Mouse (Mus musculus) cerebellum, adult 2 months (tissue): ENCODE measurements around the gene Col4a4. TPM values are rescaled to one million over a fixed set of nuclear protein-coding genes. Genes with fewer than 3 reads are reported as not detected.

ENCODE experiments used
- DNase-seq, 2 experiments: peaks; one replicate each; pipeline ENCODE4 v3.0.0; 2021
- H3K27ac ChIP-seq: fragments of 200-500 bp; 2 replicates; pipeline ENCODE4 v1.5.1; 2012; ENCODE audit warnings: low read length, control low read depth, inconsistent platforms; ENCODE audit not compliant: insufficient read depth
- H3K27me3 ChIP-seq: fragments of 200-500 bp; 2 replicates; pipeline ENCODE4 v1.6.1; 2012; ENCODE audit warnings: inconsistent platforms, mild to moderate bottlenecking, low read length, moderate library complexity; ENCODE audit not compliant: control insufficient read depth, insufficient read depth
- H3K4me1 ChIP-seq: fragments of 200-500 bp; 2 replicates; pipeline ENCODE4 v1.6.1; 2011; ENCODE audit warnings: low read length; ENCODE audit not compliant: control insufficient read depth, insufficient read depth
- H3K4me3 ChIP-seq: fragments of 200-500 bp; replicated peaks from 2 replicates; pipeline ENCODE3; 2011; ENCODE audit warnings: mild to moderate bottlenecking, low read depth, low read length, control low read depth; ENCODE audit not compliant: insufficient read depth
- CTCF ChIP-seq: fragments of 200-500 bp; IDR thresholded peaks from 2 replicates; pipeline ENCODE4 v1.5.1; 2011; ENCODE audit warnings: low read depth, mild to moderate bottlenecking, control low read depth, low read length, moderate library complexity, borderline replicate concordance; ENCODE audit not compliant: insufficient read depth
- POLR2A ChIP-seq: fragments of 200-500 bp; IDR thresholded peaks from 2 replicates; pipeline ENCODE4 v1.6.1; 2011; ENCODE audit warnings: low read length, control low read depth, borderline replicate concordance; ENCODE audit not compliant: insufficient read depth
- WGBS: fragments of 180-500 bp; shearing (Covaris S2); methylation state at CpG from one replicate; pipeline ENCODE4 v1.1.7; 2018; 5-methylcytosine and 5-hydroxymethylcytosine counted together
- polyA plus RNA-seq: library from polyadenylated mRNA; depleted of rRNA; stranded (reverse); fragments of >200 nt; gene quantifications from 2 replicates; pipeline ENCODE4 v1.2.3, GENCODE M21; 2012

Col4a4 gene
- polyA plus RNA-seq, 1 experiment: 0.39 TPM

DNA sequence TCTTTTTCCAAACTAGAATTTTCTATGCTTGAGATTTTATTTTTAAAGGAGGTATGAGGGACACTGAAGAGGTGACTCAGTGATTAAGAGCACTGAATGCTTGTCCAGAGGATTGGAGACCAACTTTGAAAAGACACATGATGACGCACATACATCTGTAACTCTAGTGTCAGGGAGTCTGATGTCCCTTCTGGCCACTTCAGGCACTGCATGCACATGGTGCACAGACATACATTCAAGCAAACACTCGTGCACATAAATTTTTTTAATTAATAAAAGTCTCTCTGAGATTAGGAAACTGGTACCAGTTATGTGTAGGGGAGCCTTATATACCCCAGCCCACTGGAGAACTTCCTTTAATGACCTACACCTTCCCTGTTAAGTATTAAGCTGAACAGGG, 10.5 kb downstream of the Col4a4 start:
- Histone ChIP-seq H3K4me1 (no peaks in the 10 kb centered on the region), H3K27me3 (no peaks in the 10 kb centered on the region), H3K27ac (no peak overlapping the region), H3K4me3 (no peak overlapping the region)
- no peak for DNase-seq
- TF ChIP-seq POLR2A (no peak), CTCF (no peak)
- 77% methylated on average over 2 of the region's 2 CpGs for WGBS

DNA sequence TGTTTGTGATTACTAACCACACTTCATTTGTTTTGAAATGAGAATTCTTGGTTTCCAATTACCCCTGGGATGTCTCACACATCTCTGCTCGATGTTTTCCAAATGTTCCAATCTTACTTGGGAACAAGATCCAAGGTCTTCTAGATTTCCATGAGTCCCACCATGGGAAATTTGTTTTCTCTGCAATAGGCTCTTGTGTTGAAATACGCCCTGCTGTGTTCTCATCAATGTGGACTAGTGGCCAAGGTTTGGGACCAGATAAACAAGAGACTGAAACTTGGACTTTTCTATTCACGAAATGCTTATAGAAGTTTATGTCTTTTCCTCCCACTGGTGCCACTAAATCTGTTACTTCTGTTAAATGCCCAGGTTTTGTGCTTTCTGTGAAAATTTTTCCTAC, 11.0 kb downstream of the Col4a4 start:
- Histone ChIP-seq H3K4me3 (no peak overlapping the region), H3K27ac (no peak overlapping the region), H3K4me1 (no peaks in the 10 kb centered on the region), H3K27me3 (no peaks in the 10 kb centered on the region)
- WGBS: 89% methylated on average over 3 of the region's 3 CpGs
- no peak for DNase-seq
- no peak for TF ChIP-seq POLR2A
- no peak for TF ChIP-seq CTCF

DNA sequence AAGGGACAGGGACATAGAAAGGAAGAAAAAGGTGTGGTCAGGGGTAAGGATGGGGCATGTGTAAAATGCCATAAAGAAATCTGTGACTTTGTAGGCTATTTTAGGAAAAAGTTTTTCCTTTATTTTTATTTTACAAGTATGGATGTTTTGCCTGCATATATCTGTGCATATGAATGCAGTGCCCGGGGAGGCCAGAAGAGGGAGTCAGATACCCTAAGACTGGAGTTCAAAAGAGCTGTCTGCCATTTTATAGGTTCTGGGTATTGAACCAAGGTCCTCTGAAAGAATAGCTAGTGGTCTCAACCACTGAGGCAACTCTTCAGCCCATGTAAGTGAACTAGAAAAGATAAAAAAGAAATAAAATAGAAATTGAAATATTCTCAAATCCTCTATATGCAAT, 14.9 kb downstream of the Col4a4 start:
- TF ChIP-seq CTCF: no peak
- TF ChIP-seq POLR2A: no peak
- Histone ChIP-seq H3K4me1 (no peaks in the 10 kb centered on the region), H3K27ac (no peak overlapping the region), H3K4me3 (no peak overlapping the region), H3K27me3 (no peaks in the 10 kb centered on the region)
- WGBS: 66% methylated on average over 1 of the region's 1 CpGs
- DNase-seq: no peak

DNA sequence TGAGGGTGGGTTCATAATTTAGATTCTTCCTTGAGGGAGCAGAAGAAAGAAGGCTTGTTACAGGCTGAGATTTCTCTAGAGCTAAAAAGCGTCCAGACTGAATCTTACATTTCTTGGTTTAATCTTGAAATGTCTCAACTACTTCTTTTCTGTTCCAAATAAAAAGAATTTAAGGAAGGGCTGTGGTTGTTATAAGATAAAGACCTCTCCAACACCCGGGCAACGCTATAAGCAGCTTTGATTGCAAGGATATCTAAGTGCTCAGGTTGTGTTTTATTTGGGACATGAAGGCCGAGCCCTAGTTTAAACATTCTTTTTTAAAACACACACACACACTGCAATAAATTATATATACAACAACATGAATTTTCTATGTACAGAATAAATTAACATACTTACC, 17.2 kb downstream of the Col4a4 start:
- Histone ChIP-seq H3K4me3 (no peak overlapping the region), H3K4me1 (no peaks in the 10 kb centered on the region), H3K27me3 (no peaks in the 10 kb centered on the region), H3K27ac (no peak overlapping the region)
- 95% methylated on average over 4 of the region's 4 CpGs for WGBS
- DNase-seq: no peak
- TF ChIP-seq CTCF: no peak
- TF ChIP-seq POLR2A: no peak

DNA sequence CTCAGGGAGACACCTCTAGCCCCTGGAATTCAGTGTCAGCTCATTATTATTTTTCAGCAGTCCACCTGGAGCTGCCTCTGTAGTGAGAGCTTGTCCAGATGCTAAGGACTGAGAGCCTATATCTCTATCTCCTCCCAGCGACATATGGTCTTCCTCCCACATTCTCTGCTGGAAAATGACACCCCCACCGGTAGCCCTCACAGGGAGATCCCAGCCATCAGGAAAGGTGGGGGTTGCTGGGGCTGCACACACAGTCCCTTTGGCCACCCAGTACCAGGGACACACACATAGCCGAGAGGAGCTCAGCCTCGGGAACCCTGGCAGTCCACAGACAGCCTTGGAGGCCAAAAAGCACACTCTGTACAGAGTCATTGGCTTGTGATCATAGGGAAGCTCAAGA, 26.4 kb downstream of the Col4a4 start:
- H3K4me3 ChIP-seq: no peak overlapping the region
- H3K27ac ChIP-seq: no peak overlapping the region
- TF ChIP-seq CTCF: no peak
- TF ChIP-seq POLR2A: no peak
- no peak for DNase-seq
- H3K4me1 ChIP-seq: no peaks in the 10 kb centered on the region
- H3K27me3 ChIP-seq: no peaks in the 10 kb centered on the region
- WGBS: 27% methylated on average over 4 of the region's 4 CpGs

DNA sequence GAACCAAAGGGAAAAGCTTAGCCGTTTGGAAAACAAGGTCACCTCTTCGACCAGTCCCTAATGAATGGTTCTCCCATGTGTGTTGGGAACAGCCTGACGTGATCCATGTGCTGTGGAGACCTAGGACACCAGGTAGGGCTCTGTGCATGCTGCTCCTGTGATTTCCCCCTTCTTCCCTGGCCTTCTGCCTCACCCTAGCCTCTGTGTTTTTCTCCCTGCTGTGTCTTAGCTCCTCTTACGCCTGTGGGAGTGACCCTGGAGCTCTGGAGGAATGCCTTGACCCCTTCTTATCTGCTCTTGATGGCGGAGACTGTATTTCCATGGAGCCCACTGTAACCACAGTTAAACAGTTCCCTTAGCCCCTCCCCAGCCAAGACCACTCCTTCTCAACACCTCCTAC, 31.8 kb downstream of the Col4a4 start:
- Histone ChIP-seq H3K27me3 (no peaks in the 10 kb centered on the region), H3K4me3 (no peak overlapping the region), H3K27ac (no peak overlapping the region), H3K4me1 (no peaks in the 10 kb centered on the region)
- DNase-seq: no peak
- 74% methylated on average over 5 of the region's 5 CpGs for WGBS
- TF ChIP-seq POLR2A: no peak
- TF ChIP-seq CTCF: no peak

DNA sequence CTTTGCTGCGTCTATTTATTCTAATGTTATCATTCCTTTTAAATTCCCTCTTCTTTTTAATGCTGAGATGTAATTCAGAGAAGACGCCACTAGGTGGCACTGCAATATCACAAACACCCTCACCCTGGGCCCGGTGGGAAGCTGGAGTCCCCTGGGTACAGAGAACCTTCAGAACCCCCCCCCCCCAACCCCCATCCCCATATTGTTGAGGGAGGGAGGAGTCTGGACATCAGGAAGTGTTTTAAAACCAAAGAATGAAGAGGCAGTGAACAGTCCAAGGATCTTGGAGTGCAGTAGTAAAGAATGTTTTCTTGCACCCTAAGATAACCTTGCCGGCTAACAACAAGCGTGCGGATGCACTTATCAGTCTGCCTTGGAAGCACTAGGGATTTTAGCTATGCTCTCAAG, 32.2 kb downstream of the Col4a4 start:
- H3K4me1 ChIP-seq: no peaks in the 10 kb centered on the region
- WGBS: 41% methylated on average over 6 of the region's 6 CpGs
- H3K27me3 ChIP-seq: no peaks in the 10 kb centered on the region
- DNase-seq: peak; percentile 3 to 12
- TF ChIP-seq POLR2A (no peak), CTCF (peak; percentile 70)
- no peak overlapping the region for H3K4me3 ChIP-seq
- H3K27ac ChIP-seq: no peak overlapping the region

DNA sequence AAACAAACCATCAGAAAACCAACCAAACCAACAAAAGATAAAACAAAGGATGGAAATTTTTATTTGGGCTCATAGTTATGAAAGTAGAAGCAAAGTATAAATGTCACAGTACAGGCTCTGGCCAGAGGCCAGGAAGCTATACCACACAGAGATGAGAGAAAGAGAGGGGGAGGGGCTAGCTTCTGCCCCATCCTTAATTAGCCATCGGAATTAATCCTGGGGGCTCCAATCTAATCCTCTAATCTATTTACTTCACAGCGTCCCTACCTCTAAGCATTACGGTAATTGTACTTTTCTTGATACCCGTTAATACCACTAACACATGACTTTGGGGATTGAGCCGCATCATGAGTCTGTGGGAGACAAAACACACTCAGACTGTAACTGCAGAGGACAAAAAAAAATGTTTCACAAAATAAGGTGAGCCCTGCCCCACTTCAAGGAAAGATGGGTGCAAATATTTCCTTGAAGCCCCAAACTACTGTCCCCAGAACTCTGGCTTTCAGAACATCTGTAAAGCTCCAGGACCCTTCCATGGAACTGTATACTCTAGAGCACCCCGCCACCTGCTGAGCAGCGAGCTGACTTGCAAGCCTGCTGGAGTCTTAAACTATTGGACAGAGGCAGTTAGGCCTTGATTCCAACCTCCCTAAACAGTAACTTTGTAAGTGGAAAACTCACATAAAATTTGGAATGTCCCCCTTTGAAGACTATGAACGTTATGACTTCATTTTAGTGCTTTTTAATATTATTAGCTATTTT, 41.3 kb downstream of the Col4a4 start:
- no peak overlapping the region for H3K4me3 ChIP-seq
- H3K27ac ChIP-seq: no peak overlapping the region
- 72% methylated on average over 8 of the region's 8 CpGs for WGBS
- no peak for DNase-seq
- no peaks in the 10 kb centered on the region for H3K27me3 ChIP-seq
- H3K4me1 ChIP-seq: no peaks in the 10 kb centered on the region
- TF ChIP-seq POLR2A (no peak), CTCF (no peak)
